Mouse (Mus musculus): ENCODE results near the gene R3hdm4. TPM values are rescaled to one million over a fixed set of nuclear protein-coding genes. Genes with fewer than 3 reads are reported as not detected.

R3hdm4 gene
- polyA plus RNA-seq, 1 experiment from 2014 or later: 186 TPM

DNA sequence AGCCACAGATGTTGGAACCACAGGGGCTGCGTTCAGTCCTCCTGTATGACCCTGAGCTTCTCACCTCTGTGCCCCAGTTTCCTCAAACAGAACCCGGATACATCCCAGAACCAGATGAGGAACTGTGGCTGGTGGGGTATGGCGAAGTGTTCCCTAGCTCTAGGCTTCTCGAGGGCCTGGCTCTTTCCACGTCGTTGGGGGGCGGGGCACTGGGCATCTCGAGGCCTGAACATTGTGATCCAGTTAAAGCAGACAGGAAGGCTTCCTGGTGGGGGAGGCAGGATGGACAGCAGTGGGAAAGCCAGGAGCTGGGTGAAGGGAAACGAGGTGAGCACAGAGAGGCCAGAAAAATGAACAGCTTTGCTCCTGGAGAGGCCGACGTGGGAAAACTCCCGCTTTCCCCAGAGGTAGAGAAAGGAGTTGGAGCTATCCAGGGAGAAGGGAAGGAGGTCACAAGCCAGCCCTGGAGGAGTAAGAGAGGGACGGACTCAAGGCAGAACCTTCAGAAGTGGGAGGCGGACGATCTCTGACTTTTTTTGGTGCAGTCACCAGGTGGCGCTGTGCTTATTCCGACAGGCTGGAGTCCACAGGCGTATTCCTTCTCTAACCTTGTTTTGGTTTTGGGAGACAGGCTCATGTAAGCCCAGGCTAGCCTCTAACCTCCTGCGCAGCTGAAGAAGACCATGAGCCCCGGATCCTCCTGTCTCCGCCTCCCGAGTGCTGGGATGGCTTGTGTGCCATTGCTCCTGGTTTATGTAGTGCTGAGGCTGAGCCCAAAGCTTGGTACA lies 37.5 kb downstream of the R3hdm4 start:
- Histone ChIP-seq H3K27ac (no peak overlapping the region), H3K9me3 (no peaks in the 10 kb centered on the region), H3K4me1 (peaks cover 9% of the 10 kb centered on the region), H3K9ac (peak overlapping the region; percentile 14; the same call in 1 of the 2 replicates), H3K36me3 (no peaks in the 10 kb centered on the region), H3K4me3 (no peak overlapping the region), H3K4me2 (replicated peaks) (0 out of 2 replicates have a peak overlapping the region, but pooled peaks have one; percentile 6), H3K27me3 (replicated peaks) (peaks cover 26% of the 10 kb centered on the region)
- peak; percentile 42; the same call in 1 of the 2 replicates for ATAC-seq (ENCODE audit: low FRiP score, low read depth)
- WGBS: 14% methylated on average over 22 of the region's 22 CpGs

DNA sequence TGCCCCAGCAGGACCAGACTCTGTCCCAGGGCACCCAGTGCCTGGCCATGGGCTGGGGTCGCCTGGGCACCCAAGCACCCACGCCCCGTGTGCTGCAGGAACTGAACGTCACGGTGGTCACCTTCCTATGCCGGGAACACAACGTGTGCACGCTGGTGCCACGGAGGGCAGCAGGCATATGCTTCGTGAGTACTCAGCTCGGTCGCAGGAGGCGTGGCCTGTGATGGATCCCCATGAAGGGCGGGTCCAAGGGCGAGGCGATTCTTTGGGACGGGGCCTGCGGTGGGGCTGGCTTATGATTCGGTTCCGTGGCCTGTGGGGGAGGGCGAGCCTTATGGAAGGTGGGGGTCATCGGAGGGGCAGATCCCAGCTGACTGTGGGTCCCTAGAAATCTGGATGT lies 39.0 kb downstream of the R3hdm4 start:
- no peaks in the 10 kb centered on the region for H3K36me3 ChIP-seq
- WGBS: 6% methylated on average over 22 of the region's 22 CpGs
- no peak for ATAC-seq (ENCODE audit: low FRiP score, low read depth)
- H3K4me2 ChIP-seq (replicated peaks): peak overlapping the region; percentile 49
- H3K9me3 ChIP-seq: no peaks in the 10 kb centered on the region
- peak overlapping the region; percentile 7; the same call in 1 of the 2 replicates for H3K4me3 ChIP-seq
- no peak overlapping the region for H3K27ac ChIP-seq
- peaks cover 26% of the 10 kb centered on the region for H3K27me3 ChIP-seq (replicated peaks)
- no peak overlapping the region; the same call in 1 of the 2 replicates for H3K9ac ChIP-seq
- peaks cover 13% of the 10 kb centered on the region for H3K4me1 ChIP-seq

DNA sequence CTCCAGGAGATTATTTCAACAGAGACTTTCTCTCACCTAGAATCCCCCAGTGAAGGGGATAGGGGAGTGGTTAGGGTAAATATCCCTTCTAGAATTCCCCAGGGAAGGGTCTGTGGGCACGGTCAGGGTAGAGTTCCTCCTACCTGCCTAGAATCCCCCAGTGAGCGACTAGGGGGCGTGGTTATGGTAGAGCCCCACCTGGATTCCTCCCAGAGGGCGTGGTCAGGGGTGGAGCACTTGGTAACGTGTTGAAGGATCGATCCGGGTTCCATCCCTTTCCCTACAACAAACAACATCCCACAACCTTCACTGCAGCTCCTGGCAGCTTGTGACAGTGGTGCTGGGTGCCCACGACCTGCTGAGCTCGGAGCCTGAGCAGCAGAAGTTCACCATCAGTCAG lies 40.3 kb downstream of the R3hdm4 start:
- no peak overlapping the region for H3K27ac ChIP-seq
- H3K36me3 ChIP-seq: no peaks in the 10 kb centered on the region
- WGBS: 18% methylated on average over 9 of the region's 9 CpGs
- peaks cover 26% of the 10 kb centered on the region for H3K27me3 ChIP-seq (replicated peaks)
- no peak overlapping the region for H3K4me3 ChIP-seq
- peaks cover 14% of the 10 kb centered on the region for H3K4me1 ChIP-seq
- no peaks in the 10 kb centered on the region for H3K9me3 ChIP-seq
- H3K9ac ChIP-seq: no peak overlapping the region
- no peak overlapping the region for H3K4me2 ChIP-seq (replicated peaks)
- ATAC-seq (ENCODE audit: low FRiP score, low read depth): no peak

DNA sequence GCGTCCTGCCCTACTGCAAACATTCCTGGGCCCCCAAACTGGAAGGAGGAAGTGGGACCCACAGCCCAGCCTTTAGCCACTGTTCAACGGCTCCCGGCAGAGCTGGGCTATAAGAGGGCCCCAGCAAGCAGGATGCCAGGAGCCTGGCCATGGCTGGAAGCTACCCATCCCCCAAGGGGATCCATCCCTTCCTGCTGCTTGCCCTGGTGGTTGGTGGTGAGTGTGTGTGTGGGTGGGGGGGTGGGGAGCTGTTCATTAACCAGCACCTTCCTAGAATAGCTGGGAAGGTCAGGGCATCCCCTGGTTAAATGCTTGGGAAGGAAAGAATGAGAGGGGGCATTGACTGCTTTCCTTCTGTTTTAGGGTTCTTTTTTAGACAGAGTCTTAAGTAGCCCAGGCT lies 41.5 kb downstream of the R3hdm4 start:
- H3K4me3 ChIP-seq: no peak overlapping the region
- H3K9ac ChIP-seq: no peak overlapping the region
- no peak overlapping the region for H3K4me2 ChIP-seq (replicated peaks)
- H3K27ac ChIP-seq: no peak overlapping the region
- H3K9me3 ChIP-seq: no peaks in the 10 kb centered on the region
- WGBS: 40% methylated on average over 3 of the region's 3 CpGs
- no peaks in the 10 kb centered on the region for H3K36me3 ChIP-seq
- H3K27me3 ChIP-seq (replicated peaks): peaks cover 26% of the 10 kb centered on the region
- H3K4me1 ChIP-seq: peaks cover 23% of the 10 kb centered on the region
- ATAC-seq (ENCODE audit: low FRiP score, low read depth): no peak

DNA sequence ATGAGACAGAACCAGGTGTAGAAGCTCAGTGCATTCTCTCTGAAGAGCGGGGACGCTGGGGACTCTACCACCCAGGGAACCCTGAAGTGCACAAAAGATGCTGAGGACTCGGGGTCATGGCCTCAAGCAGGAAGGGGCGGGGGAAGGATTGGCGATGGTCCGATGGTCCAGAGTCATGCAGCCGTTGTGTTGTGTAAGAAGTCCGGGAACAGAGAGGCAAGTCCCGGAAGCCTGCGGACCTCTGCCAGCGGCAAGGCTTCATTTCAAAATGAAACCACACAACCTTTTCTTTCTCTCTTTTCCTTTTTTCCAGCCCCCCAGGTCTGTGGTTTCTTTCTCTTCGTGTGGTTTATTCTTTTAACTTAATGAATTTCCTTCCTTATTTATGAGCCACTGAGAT lies 43.3 kb downstream of the R3hdm4 start:
- Histone ChIP-seq H3K4me2 (replicated peaks) (no peak overlapping the region), H3K4me1 (peaks cover 29% of the 10 kb centered on the region), H3K27me3 (replicated peaks) (peaks cover 20% of the 10 kb centered on the region), H3K9me3 (no peaks in the 10 kb centered on the region), H3K9ac (no peak overlapping the region), H3K27ac (no peak overlapping the region), H3K4me3 (no peak overlapping the region), H3K36me3 (no peaks in the 10 kb centered on the region)
- ATAC-seq (ENCODE audit: low FRiP score, low read depth): no peak
- WGBS: 47% methylated on average over 12 of the region's 12 CpGs

DNA sequence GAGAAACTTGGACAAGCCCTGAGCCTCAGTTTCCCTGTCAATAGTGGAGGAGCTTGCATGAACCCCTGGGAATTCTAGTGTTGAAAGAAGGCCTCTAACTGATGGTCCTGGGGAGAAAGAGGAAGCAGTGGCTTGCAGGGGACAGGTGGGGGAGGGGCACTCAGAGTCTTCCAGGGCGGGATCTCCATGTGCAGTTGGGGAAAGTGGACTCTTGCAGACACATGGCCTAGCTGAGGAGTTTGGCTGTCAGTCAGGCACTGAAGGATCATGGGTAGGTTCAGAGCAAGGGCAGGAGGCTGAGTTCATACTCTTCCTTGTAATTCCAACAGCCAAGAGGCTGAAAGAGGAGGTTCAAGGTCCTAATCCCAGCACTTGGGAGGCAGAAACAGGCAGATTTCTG lies 43.8 kb downstream of the R3hdm4 start:
- no peak for ATAC-seq (ENCODE audit: low FRiP score, low read depth)
- no peak overlapping the region for H3K4me3 ChIP-seq
- H3K4me1 ChIP-seq: peaks cover 31% of the 10 kb centered on the region
- no peaks in the 10 kb centered on the region for H3K36me3 ChIP-seq
- H3K4me2 ChIP-seq (replicated peaks): no peak overlapping the region
- H3K27me3 ChIP-seq (replicated peaks): peaks cover 14% of the 10 kb centered on the region
- no peaks in the 10 kb centered on the region for H3K9me3 ChIP-seq
- H3K27ac ChIP-seq: no peak overlapping the region
- no peak overlapping the region for H3K9ac ChIP-seq
- WGBS: 54% methylated on average over 1 of the region's 1 CpGs

DNA sequence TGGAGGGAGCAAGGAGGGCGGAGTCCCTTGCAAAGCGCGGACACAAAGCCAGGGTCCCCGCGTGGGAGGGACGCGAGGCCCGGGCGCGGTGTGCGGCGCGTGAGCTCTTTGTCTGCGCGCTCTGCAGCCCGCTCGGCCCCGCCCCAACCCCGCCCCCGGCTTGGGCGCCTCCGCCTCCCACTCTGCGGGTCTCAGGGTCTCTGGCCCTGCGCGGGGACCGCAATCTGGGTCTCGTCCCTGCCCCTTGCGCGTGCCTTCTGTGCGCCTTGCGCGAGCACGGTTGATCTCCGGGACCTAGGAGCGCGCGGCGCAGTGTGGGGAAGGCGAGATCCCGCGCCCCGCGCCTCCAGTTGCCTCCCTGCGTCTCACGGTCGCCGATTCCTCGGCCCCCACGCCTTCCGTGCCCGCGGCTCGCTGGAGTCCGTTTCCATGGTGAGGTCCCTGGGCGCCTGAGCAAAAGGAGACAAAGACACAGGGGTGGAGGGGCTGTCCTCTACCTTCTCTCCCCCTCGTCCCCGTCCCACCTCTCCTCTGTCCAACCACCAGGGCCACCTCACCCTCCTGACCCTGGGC lies 46.6 kb downstream of the R3hdm4 start, which contains the start of the genes Prtn3 and Plppr3:
TSS of gene Prtn3 (plus strand) at position 187 of the 573 bp plus-strand sequence.
TSS of gene Plppr3 (minus strand) at position 345 of the 573 bp plus-strand sequence.
- peak within 1 kb of the TSS; percentile 73 for H3K4me3 ChIP-seq
- H3K9me3 ChIP-seq: no peaks in the 10 kb centered on the region
- under 1% methylated on average over 57 of the region's 57 CpGs for WGBS
- H3K9ac ChIP-seq: peak within 1 kb of the TSS; percentile 94
- peak; percentile 91 for ATAC-seq (ENCODE audit: low FRiP score, low read depth)
- H3K27me3 ChIP-seq (replicated peaks): 0 out of 2 replicates have a peak, but pooled peaks cover under 1% of the 10 kb centered on the region
- H3K4me2 ChIP-seq (replicated peaks): peak within 1 kb of the TSS; percentile 80
- H3K4me1 ChIP-seq: peaks cover 37% of the 10 kb centered on the region
- peak within 1 kb of the TSS; percentile 86 for H3K27ac ChIP-seq
- peaks cover 23% of the 10 kb centered on the region for H3K36me3 ChIP-seq

DNA sequence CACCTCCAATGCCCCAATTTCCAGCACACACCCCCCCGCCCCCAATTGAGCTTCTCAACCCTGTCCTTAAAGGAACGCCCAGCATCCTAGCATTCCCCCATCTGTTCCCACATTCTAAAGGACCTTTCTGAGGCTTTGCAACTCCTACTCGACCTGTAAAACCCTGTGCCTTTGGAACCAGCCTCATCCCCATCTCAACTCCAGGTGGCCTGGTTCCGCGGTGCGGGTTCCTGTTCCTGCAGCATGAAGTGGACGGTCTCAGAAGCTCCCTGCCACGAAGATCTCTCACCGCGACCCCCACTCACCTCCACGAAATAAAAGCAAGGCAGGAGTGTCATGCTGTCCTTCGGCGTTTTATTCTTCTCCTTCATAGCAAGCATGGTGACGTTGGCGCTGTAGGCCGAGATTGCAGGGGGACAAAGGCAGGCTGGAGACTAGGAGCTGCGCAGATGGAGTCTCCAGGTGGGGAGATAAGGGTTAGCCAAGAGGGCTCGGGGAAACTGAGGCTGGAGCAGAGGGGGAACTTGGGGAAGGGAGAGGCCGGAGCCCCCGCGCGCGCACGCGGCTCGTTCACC lies 47.2 kb downstream of the R3hdm4 start:
- Histone ChIP-seq H3K9ac (peak overlapping the region; percentile 94), H3K27me3 (replicated peaks) (no peaks in the 10 kb centered on the region), H3K4me3 (peak overlapping the region; percentile 73), H3K4me1 (peaks cover 42% of the 10 kb centered on the region), H3K27ac (peak overlapping the region; percentile 86), H3K36me3 (peaks cover 28% of the 10 kb centered on the region), H3K4me2 (replicated peaks) (peak overlapping the region; percentile 80), H3K9me3 (no peaks in the 10 kb centered on the region)
- ATAC-seq (ENCODE audit: low FRiP score, low read depth): peak; percentile 57
- WGBS: 2% methylated on average over 26 of the region's 26 CpGs

DNA sequence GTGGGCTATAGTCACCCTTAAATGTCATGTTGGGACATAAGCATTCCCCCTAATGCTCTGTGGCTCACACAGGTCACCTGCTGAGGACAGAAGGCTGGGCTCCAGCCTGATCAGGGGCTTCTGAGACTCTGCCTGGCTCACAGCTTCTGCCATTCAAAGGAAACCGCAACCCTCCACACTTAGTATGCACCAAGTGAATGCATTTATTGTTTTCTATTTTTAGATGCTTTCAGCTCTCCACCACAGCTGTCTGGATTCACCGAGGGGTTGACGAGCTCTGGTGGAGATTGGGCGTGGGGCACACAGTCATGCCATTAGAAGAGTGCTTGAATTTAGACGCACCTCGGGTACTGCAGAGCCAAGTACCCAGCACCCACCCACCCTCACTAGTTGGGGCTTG lies 47.7 kb downstream of the R3hdm4 start:
- H3K4me2 ChIP-seq (replicated peaks): peak overlapping the region; percentile 80
- H3K4me3 ChIP-seq: peak overlapping the region; percentile 73
- no peak overlapping the region for H3K27ac ChIP-seq
- H3K4me1 ChIP-seq: peaks cover 42% of the 10 kb centered on the region
- no peaks in the 10 kb centered on the region for H3K27me3 ChIP-seq (replicated peaks)
- H3K36me3 ChIP-seq: peaks cover 28% of the 10 kb centered on the region
- ATAC-seq (ENCODE audit: low FRiP score, low read depth): 0 out of 2 replicates have a peak, but pooled peaks have one; percentile 6
- H3K9me3 ChIP-seq: no peaks in the 10 kb centered on the region
- peak overlapping the region; percentile 94 for H3K9ac ChIP-seq
- WGBS: 2% methylated on average over 6 of the region's 6 CpGs

DNA sequence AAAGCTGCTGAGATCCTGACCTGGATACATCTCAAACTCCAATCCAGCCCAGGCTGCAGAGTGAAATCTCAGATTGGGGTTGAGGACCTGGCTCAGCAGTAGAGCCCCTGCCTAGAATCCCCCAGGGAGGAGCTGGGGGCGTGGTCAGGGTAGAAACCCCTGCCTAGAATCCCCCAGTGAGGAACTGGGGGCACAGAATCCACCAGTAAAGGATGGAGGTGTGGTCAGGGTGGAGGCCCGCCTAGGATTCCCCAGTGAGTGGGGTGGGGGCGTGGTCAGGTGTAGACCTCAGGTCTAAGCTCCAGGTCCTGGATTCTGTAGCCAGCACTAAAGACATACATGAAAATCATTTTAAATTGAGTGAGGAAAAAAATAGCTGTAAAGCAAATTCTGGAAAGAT lies 48.1 kb downstream of the R3hdm4 start:
- H3K4me1 ChIP-seq: peaks cover 42% of the 10 kb centered on the region
- H3K4me2 ChIP-seq (replicated peaks): peak overlapping the region; percentile 80
- peak overlapping the region; percentile 94 for H3K9ac ChIP-seq
- no peak overlapping the region for H3K27ac ChIP-seq
- no peaks in the 10 kb centered on the region for H3K9me3 ChIP-seq
- H3K4me3 ChIP-seq: peak overlapping the region; percentile 73
- no peaks in the 10 kb centered on the region for H3K27me3 ChIP-seq (replicated peaks)
- H3K36me3 ChIP-seq: peaks cover 28% of the 10 kb centered on the region
- WGBS: 50% methylated on average over 3 of the region's 3 CpGs
- ATAC-seq (ENCODE audit: low FRiP score, low read depth): no peak

DNA sequence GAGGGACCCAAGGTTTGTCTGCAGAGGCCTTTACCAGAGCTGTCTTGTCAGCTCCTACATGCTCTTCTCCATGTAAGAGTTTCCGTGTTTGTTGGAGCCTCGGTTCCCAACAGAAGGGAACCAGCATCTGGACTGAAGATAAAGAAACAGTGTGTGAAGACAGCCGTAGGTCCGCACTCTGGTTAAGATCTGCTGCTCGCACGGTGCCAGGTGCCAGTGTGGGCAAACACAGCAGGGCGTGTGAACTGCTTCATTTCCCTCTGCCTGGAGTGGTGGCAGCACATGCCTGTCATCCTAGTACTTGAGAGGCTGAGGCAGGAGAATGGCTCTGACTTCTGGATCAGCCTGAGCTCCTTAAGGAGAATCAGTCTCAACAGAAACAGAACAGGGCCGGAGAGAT lies 49.2 kb downstream of the R3hdm4 start:
- Histone ChIP-seq H3K4me1 (peaks cover 43% of the 10 kb centered on the region), H3K4me3 (0 out of 2 replicates have a peak overlapping the region, but pooled peaks have one; percentile 5), H3K27ac (no peak overlapping the region), H3K27me3 (replicated peaks) (no peaks in the 10 kb centered on the region), H3K36me3 (peaks cover 36% of the 10 kb centered on the region), H3K9ac (no peak overlapping the region), H3K4me2 (replicated peaks) (peak overlapping the region; percentile 80), H3K9me3 (no peaks in the 10 kb centered on the region)
- whole genome bisulfite sequencing: 93% methylated on average over 8 of the region's 8 CpGs
- no peak for ATAC-seq (ENCODE audit: low FRiP score, low read depth)

DNA sequence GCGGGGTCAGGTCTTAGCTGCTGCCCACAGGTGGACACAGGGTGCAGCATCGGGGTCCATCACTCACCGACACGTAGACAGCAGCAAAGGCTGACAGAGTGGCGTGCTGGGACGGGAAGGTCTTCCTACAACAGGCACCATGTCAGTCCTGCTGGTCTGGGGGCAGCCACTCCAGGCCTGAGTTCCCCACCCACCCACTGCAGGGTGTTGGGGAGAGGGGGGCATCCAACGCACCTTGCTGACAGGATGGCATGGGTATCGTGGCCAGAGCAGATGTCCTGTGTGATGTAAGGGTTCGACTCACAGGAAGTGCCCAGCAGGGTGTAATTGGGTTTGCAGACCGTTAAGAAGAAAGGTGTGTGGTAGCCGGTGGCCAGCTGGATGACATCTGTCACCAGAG lies 54.4 kb downstream of the R3hdm4 start:
- WGBS: 77% methylated on average over 11 of the region's 11 CpGs

More for the DNA sequence above, 54.4 kb downstream of the R3hdm4 start:
- no peaks in the 10 kb centered on the region for H3K27me3 ChIP-seq (replicated peaks)
- H3K27ac ChIP-seq: no peak overlapping the region; the same call in 1 of the 2 replicates
- no peak overlapping the region for H3K4me2 ChIP-seq (replicated peaks)
- ATAC-seq (ENCODE audit: low FRiP score, low read depth): no peak
- no peaks in the 10 kb centered on the region for H3K9me3 ChIP-seq
- peaks cover 83% of the 10 kb centered on the region for H3K36me3 ChIP-seq
- H3K9ac ChIP-seq: no peak overlapping the region
- peaks cover 28% of the 10 kb centered on the region for H3K4me1 ChIP-seq
- no peak overlapping the region for H3K4me3 ChIP-seq

All from neural tube, embryonic 12.5 days (tissue).